Mouse (Mus musculus) ES-E14 (cell line): ENCODE results near the gene Rdm1. TPM values are rescaled to one million over a fixed set of nuclear protein-coding genes. Genes with fewer than 3 reads are reported as not detected.
"Not testable (repeated sequence)": the region's sequence is repeated elsewhere in the genome, so short reads cannot be mapped to it uniquely, and the experiment has no call there.

ENCODE experiments used
- DNase-seq: peaks from one replicate; pipeline ENCODE4 v3.0.0-alpha.2; 2013; ENCODE audit warnings: low read depth, low spot score
- H3K27ac ChIP-seq: 2 replicates; pipeline ENCODE4 v1.5.1; 2012; ENCODE audit warnings: low read depth, mild to moderate bottlenecking, low read length, moderate library complexity, mixed read lengths; ENCODE audit not compliant: poor library complexity, insufficient read depth, severe bottlenecking
- H3K36me3 ChIP-seq: 2 replicates; pipeline ENCODE4 v1.6.1; 2012; ENCODE audit warnings: mild to moderate bottlenecking, low read length, moderate library complexity, mixed read lengths; ENCODE audit not compliant: control insufficient read depth, poor library complexity, insufficient read depth, severe bottlenecking
- H3K4me1 ChIP-seq, 2 experiments: fragments of 150-350 bp in 1 of 2; sonication (generic) in 1 of 2; 2 replicates each; pipeline ENCODE4 v1.6.1; 2012; ENCODE audit warnings: low read length in 2 of 2, mild to moderate bottlenecking in 1 of 2, mixed read lengths in 1 of 2; ENCODE audit not compliant: control insufficient read depth in 2 of 2, insufficient read depth in 2 of 2, poor library complexity in 1 of 2
- H3K4me3 ChIP-seq, 2 experiments: fragments of 150-350 bp in 1 of 2; sonication (generic) in 1 of 2; 2 replicates each; pipeline ENCODE4 v1.5.1; 2012; ENCODE audit warnings: low read length in 2 of 2, low read depth in 1 of 2, mild to moderate bottlenecking in 1 of 2, mixed read lengths in 1 of 2; ENCODE audit not compliant: insufficient read depth in 1 of 2, poor library complexity in 1 of 2, severe bottlenecking in 1 of 2
- H3K9ac ChIP-seq: 2 replicates; pipeline ENCODE4 v1.6.1; 2012; ENCODE audit warnings: low read depth, mild to moderate bottlenecking, low read length, mixed read lengths; ENCODE audit not compliant: poor library complexity, insufficient read depth, severe bottlenecking
- H3K9me3 ChIP-seq: fragments of 150-350 bp; sonication (generic); 2 replicates; pipeline ENCODE4 v1.6.1; 2012; ENCODE audit warnings: low read depth, mild to moderate bottlenecking, low read length; ENCODE audit not compliant: control insufficient read depth, insufficient read depth
- CHD2 ChIP-seq: IDR thresholded peaks from 2 replicates; pipeline ENCODE4 v1.6.1; 2014; ENCODE audit warnings: mild to moderate bottlenecking, low read depth, low read length, inconsistent platforms
- HCFC1 ChIP-seq: IDR thresholded peaks from 2 replicates; pipeline ENCODE4 v1.6.1; 2012; ENCODE audit warnings: low read length, inconsistent platforms, borderline replicate concordance; ENCODE audit not compliant: insufficient read depth
- MAFK ChIP-seq: IDR thresholded peaks from 2 replicates; pipeline ENCODE4 v1.6.1; 2014; ENCODE audit warnings: mild to moderate bottlenecking, low read depth, low read length, inconsistent platforms; ENCODE audit not compliant: insufficient read depth
- ZC3H11A ChIP-seq: IDR thresholded peaks from 2 replicates; pipeline ENCODE4 v1.6.1; 2012; ENCODE audit warnings: low read depth, mild to moderate bottlenecking, inconsistent platforms, low read length, borderline replicate concordance
- ZNF384 ChIP-seq: IDR thresholded peaks from 2 replicates; pipeline ENCODE4 v1.6.1; 2012; ENCODE audit warnings: low read depth, low read length, inconsistent platforms
- in situ Hi-C, 2 experiments: fragments of 600-800 bp; cut with MboI; formaldehyde crosslinking; loops; one replicate each; pipeline ENCODE4 v1.15.1; 2025; ENCODE audit warnings: low sequenced_read_pairs in 2 of 2, inconsistent platforms in 1 of 2; ENCODE audit not compliant: unreplicated experiment in 2 of 2
- total RNA-seq: library from RNA; depleted of rRNA; stranded (reverse); fragments of 300-350 nt; gene quantifications from 2 replicates; pipeline ENCODE4 v1.2.3, GENCODE M21; 2012

Rdm1 gene
- total RNA-seq, 1 experiment, result 81.1 TPM

GRCm38 (mm10) chr11:101599156-101599555, 27.8 kb upstream of the Rdm1 start, which contains the start of gene Gm11634:
Gm11634 (minus strand) TSS chr11:101599256.
- TF ChIP-seq ZNF384 (no peak), ZC3H11A (no peak), HCFC1 (no peak), CHD2 (no peak), MAFK (no peak)
- no peak within 1 kb of the TSS for H3K9ac ChIP-seq
- no peaks in the 10 kb centered on the region for H3K9me3 ChIP-seq

DNA sequence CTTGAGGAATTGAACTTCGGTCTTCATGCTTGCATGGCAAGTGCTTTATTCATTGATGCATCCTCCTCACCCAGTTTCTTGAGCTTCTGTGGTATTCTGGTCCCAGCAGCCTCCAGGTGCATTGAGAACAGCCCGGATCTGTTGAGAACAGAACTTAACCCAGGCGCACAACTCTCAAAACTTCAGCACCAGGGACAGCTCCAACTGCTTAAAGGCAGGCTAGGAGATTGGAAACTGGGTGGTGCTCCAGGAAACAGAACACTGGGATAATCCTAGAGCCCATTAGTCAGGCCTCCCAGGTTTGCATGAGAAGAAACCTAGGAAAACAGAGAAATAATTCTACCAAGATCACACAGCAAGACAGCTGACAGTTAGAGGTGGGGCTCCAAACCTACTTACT, 24.5 kb upstream of the Rdm1 start:
- TF ChIP-seq MAFK, result no peak
- no peak for TF ChIP-seq ZC3H11A
- no peak for TF ChIP-seq CHD2
- TF ChIP-seq ZNF384, result no peak
- no peak overlapping the region for H3K4me3 ChIP-seq
- DNase-seq, result peak; percentile 92
- H3K9me3 ChIP-seq, result no peaks in the 10 kb centered on the region
- no peaks in the 10 kb centered on the region for H3K4me1 ChIP-seq
- no peaks in the 10 kb centered on the region for H3K36me3 ChIP-seq
- in situ Hi-C loops, result no loop called here
- no peak overlapping the region for H3K9ac ChIP-seq
- no peak overlapping the region for H3K27ac ChIP-seq

More at GRCm38 (mm10) chr11:101599156-101599555, 27.8 kb upstream of the Rdm1 start, which contains the start of gene Gm11634:
- no peak for DNase-seq
- Histone ChIP-seq H3K27ac (no peak within 1 kb of the TSS), H3K4me1 (peaks cover 0 to 2% of the 10 kb centered on the region in 2 experiments; a peak in 1 of 4 replicates), H3K36me3 (no peaks in the 10 kb centered on the region), H3K4me3 (no peak within 1 kb of the TSS)
- in situ Hi-C loops, result no loop called here

DNA sequence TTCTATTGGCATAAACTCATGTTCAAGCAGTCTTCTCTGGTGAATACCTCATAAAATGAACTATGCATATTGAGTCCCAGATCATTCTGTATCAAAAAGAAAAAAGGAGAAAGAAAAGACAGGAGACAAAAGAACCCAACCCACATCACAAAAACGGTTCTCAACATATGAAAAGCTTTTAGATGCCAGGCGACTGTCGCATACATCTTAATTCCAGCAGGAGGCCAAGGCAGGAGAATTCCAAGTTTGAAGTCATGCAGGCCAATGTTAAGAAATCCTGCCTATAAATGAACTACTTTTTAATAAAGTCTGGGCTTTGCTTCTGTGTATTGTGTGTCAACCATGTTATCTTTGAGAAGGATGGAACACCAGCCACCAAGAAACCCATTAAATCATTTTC, 22.9 kb upstream of the Rdm1 start:
- no peak overlapping the region for H3K9ac ChIP-seq
- 0 out of 2 replicates have a peak, but pooled peaks cover 2% of the 10 kb centered on the region for H3K9me3 ChIP-seq
- no peak overlapping the region for H3K4me3 ChIP-seq
- no peaks in the 10 kb centered on the region for H3K36me3 ChIP-seq
- in situ Hi-C loops, result no loop called here
- peak overlapping the region; percentile 99; the same call in 1 of the 2 replicates for H3K27ac ChIP-seq
- TF ChIP-seq HCFC1, result no peak
- no peak for TF ChIP-seq CHD2
- no peak for TF ChIP-seq ZNF384
- no peak for TF ChIP-seq ZC3H11A
- no peak for TF ChIP-seq MAFK
- DNase-seq, result no peak
- H3K4me1 ChIP-seq, result no peaks in the 10 kb centered on the region

- peak overlapping the region; percentile 76 for H3K9ac ChIP-seq
- in situ Hi-C loops, result not testable (repeated sequence)
- peak overlapping the region; percentile 99 for H3K27ac ChIP-seq
These were observed 22.2 kb upstream of the Rdm1 start for GRCm38 (mm10) chr11:101604531-101605453.

DNA sequence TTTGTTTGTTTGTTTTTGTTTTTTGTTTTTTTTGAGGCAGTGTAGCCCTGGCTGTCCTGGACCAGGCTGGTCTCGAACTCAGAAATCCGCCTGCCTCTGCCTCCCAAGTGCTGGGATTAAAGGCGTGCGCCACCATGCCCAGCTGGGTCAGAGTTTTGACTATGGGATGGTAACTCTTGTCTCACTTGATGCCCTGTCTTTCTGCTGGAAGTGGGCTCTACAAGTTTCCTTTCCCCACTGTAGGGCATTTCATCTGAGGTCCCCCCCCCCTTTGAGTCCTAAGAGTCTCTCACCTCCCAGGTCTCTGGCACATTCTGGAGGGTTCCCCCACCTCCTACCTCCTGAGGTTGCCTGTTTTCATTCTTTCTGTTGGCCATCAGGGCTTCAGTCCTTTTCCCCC, 19.9 kb upstream of the Rdm1 start:
- DNase-seq, H3K4me1 ChIP-seq, H3K4me3 ChIP-seq, H3K36me3 ChIP-seq, in situ Hi-C loops, H3K9ac ChIP-seq, H3K27ac ChIP-seq, H3K9me3 ChIP-seq: not testable (repeated sequence)

More at GRCm38 (mm10) chr11:101604531-101605453, 22.2 kb upstream of the Rdm1 start:
- TF ChIP-seq HCFC1, result peak; percentile 58; the same call in 1 of the 2 replicates
- not testable (repeated sequence) for H3K4me1 ChIP-seq, H3K36me3 ChIP-seq, H3K9me3 ChIP-seq
- peak overlapping the region in 1 of 2 experiments; percentile 14; a peak in 1 of 4 replicates for H3K4me3 ChIP-seq
- DNase-seq, result peak; percentile 93
